Mouse (Mus musculus): Measurements from ENCODE around the gene Lpo.

GRCm38 (mm10) chr11:87840676-87841075 lies 12.6 kb upstream of the Lpo start:
- TF ChIP-seq CTCF (IDR thresholded peaks at IDR 0.05; ENCODE audit: low read depth, low read length): no peak
- TF ChIP-seq POLR2A (IDR thresholded peaks at IDR 0.05; ENCODE audit: extremely low read depth, insufficient read depth, low read length): no peak
